Mouse (Mus musculus) spleen, adult 2 months (tissue): Measurements from ENCODE around the gene Pitx1. TPM values are rescaled to one million over a fixed set of nuclear protein-coding genes. Genes with fewer than 3 reads are reported as not detected.

Source experiments
- DNase-seq, 2 experiments: peaks; one replicate each; pipeline versions ENCODE4 v3.0.0 to v3.0.0-alpha.2; 2012 to 2021; ENCODE audit warnings: low spot score in 2 of 2, low read depth in 1 of 2
- H3K27ac ChIP-seq: fragments of 200-500 bp; 2 replicates; pipeline ENCODE4 v1.5.1; 2012; ENCODE audit warnings: low read length, inconsistent platforms; ENCODE audit not compliant: insufficient read depth
- H3K27me3 ChIP-seq: fragments of 200-500 bp; 2 replicates; pipeline ENCODE4 v1.6.1; 2012; ENCODE audit warnings: mild to moderate bottlenecking, moderate library complexity, low read length, inconsistent platforms; ENCODE audit not compliant: control insufficient read depth, insufficient read depth
- H3K36me3 ChIP-seq: fragments of 200-500 bp; 2 replicates; pipeline ENCODE4 v1.6.1; 2012; ENCODE audit warnings: mild to moderate bottlenecking, low read length, inconsistent platforms; ENCODE audit not compliant: control insufficient read depth, insufficient read depth
- H3K4me1 ChIP-seq: fragments of 200-500 bp; 2 replicates; pipeline ENCODE4 v1.6.1; 2011; ENCODE audit warnings: inconsistent platforms; ENCODE audit not compliant: control insufficient read depth, insufficient read depth, insufficient read length
- H3K4me3 ChIP-seq: fragments of 200-500 bp; 2 replicates; pipeline ENCODE4 v1.5.1; 2011; ENCODE audit warnings: mild to moderate bottlenecking, inconsistent platforms; ENCODE audit not compliant: insufficient read depth, insufficient read length; ENCODE audit errors: extremely low read depth
- CTCF ChIP-seq: fragments of 200-500 bp; IDR thresholded peaks from 2 replicates; pipeline ENCODE4 v1.5.1; 2011; ENCODE audit warnings: mild to moderate bottlenecking, inconsistent platforms; ENCODE audit not compliant: insufficient read depth, insufficient read length, insufficient replicate concordance; ENCODE audit errors: extremely low read depth
- POLR2A ChIP-seq: fragments of 200-500 bp; IDR thresholded peaks from 2 replicates; pipeline ENCODE4 v1.6.1; 2011; ENCODE audit warnings: low read depth, low read length, inconsistent platforms
- WGBS: fragments of 180-500 bp; shearing (Covaris S2); methylation state at CpG from one replicate; pipeline ENCODE4 v1.1.7; 2018; 5-methylcytosine and 5-hydroxymethylcytosine counted together
- polyA plus RNA-seq: library from polyadenylated mRNA; depleted of rRNA; stranded (reverse); fragments of >200 nt; gene quantifications from 2 replicates; pipeline ENCODE4 v1.2.3, GENCODE M21; 2012; rRNA removed

The Pitx1 gene
- polyA plus RNA-seq, 1 experiment = not detected

DNA sequence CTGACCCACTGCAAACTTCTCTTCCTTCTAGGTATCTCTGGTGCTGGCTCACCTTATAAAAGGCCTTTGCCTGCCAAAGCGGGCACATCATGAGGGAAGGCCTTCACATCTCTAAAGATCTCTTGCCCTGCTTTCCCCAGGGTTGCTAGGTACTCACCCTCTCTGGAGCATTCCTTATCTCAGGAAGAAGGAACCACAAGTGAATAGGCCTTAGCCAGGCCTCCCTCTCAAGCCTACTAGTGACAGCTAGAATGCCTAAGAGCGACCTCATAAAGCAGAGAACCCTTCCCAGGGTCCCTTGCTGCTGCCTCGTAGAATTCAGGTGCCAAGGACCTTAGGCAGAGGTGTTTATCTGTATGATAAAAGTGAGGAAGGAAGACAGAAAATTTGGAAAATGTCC, 51.7 kb downstream of the Pitx1 start, which contains the start of gene Catsper3:
Gene Catsper3 (plus strand): TSS at position 301 of the 400 bp plus-strand sequence.
- WGBS = 84% methylated on average over 3 of the region's 3 CpGs
- H3K4me3 ChIP-seq = no peak within 1 kb of the TSS
- TF ChIP-seq POLR2A (no peak), CTCF (no peak)
- H3K27ac ChIP-seq = no peak within 1 kb of the TSS
- no peaks in the 10 kb centered on the region for H3K36me3 ChIP-seq
- no peak for DNase-seq
- H3K27me3 ChIP-seq = no peaks in the 10 kb centered on the region
- no peaks in the 10 kb centered on the region for H3K4me1 ChIP-seq

DNA sequence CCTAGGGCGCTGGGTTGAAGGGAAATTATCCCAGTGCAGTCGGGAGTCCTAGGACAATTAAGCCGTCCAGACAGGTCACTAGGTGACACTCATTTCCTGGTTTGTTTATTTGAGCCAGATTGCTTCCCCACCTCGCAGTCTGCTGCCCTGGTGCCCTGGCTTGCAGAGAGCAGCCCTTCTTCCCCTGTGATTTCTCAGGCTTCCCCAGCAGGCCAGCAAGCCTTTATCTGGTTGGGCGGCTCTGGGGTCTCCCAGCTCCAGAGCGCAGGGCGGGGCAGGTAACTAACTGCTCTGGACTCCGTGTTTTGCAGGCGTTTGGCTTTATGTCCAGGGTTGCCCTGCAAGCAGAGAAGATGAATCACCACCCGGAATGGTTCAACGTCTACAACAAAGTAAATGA, 60.9 kb downstream of the Pitx1 start:
- Histone ChIP-seq H3K27ac (no peak overlapping the region), H3K36me3 (peaks cover 3% of the 10 kb centered on the region), H3K27me3 (no peaks in the 10 kb centered on the region), H3K4me1 (no peaks in the 10 kb centered on the region), H3K4me3 (no peak overlapping the region)
- TF ChIP-seq POLR2A (no peak), CTCF (no peak)
- no peak for DNase-seq
- 84% methylated on average over 11 of the region's 11 CpGs for WGBS

Other genes with a start within 250 kb of the Pitx1 start
- gene B4galt7, start 236.3 kb downstream of the Pitx1 start, polyA plus RNA-seq = 22.8 and 25.7 TPM in 2 replicates
- 7.6 and 8.5 TPM in 2 replicates for gene Caml, start 213.2 kb downstream of the Pitx1 start, polyA plus RNA-seq
- gene Ddx46, start 201.2 kb downstream of the Pitx1 start, polyA plus RNA-seq = 10.4 and 12.3 TPM in 2 replicates
- 16.2 and 18.2 TPM in 2 replicates for gene B230219D22Rik, start 143.1 kb downstream of the Pitx1 start, polyA plus RNA-seq
- gene Txndc15, start 121.5 kb downstream of the Pitx1 start, polyA plus RNA-seq = 18.6 and 21.2 TPM in 2 replicates
- 14.1 and 23.5 TPM in 2 replicates for gene Pcbd2, start 108.8 kb downstream of the Pitx1 start, polyA plus RNA-seq
- gene Catsper3, start 51.6 kb downstream of the Pitx1 start, polyA plus RNA-seq = 0.06 TPM in 2 replicates